Mouse (Mus musculus): ENCODE measurements around the gene Il1rap.

The Il1rap gene

GRCm38 (mm10) chr16:26612499-26613220 lies 31.2 kb downstream of the Il1rap start:
- DNase-seq (ENCODE audit: inconsistent ontology term) = no peak

- peak; percentile 69 for DNase-seq (ENCODE audit: inconsistent ontology term)
Measured at GRCm38 (mm10) chr16:26623141-26623540, 41.6 kb downstream of the Il1rap start.

GRCm38 (mm10) chr16:26626065-26626464 lies 44.6 kb downstream of the Il1rap start:
- DNase-seq (ENCODE audit: inconsistent ontology term) = peak; percentile 87

- no peak for DNase-seq (ENCODE audit: inconsistent ontology term)
Measured at GRCm38 (mm10) chr16:26634800-26635199, 53.3 kb downstream of the Il1rap start.

- DNase-seq (ENCODE audit: inconsistent ontology term) = no peak
Measured at GRCm38 (mm10) chr16:26643077-26643476, 61.6 kb downstream of the Il1rap start.

- no peak for DNase-seq (ENCODE audit: inconsistent ontology term)
Measured at GRCm38 (mm10) chr16:26646066-26646465, 64.6 kb downstream of the Il1rap start.

GRCm38 (mm10) chr16:26647036-26647435 lies 65.5 kb downstream of the Il1rap start:
- DNase-seq (ENCODE audit: inconsistent ontology term) = no peak

- DNase-seq (ENCODE audit: inconsistent ontology term) = peak; percentile 50
Measured at GRCm38 (mm10) chr16:26662722-26663436, 81.4 kb downstream of the Il1rap start.

GRCm38 (mm10) chr16:26666401-26666800 lies 84.9 kb downstream of the Il1rap start:
- no peak for DNase-seq (ENCODE audit: inconsistent ontology term)

GRCm38 (mm10) chr16:26669081-26669480 lies 87.6 kb downstream of the Il1rap start:
- peak; percentile 58 for DNase-seq (ENCODE audit: inconsistent ontology term)

GRCm38 (mm10) chr16:26680381-26680780 lies 98.9 kb downstream of the Il1rap start:
- no peak for DNase-seq (ENCODE audit: inconsistent ontology term)

GRCm38 (mm10) chr16:26689771-26690170 lies 108.3 kb downstream of the Il1rap start:
- DNase-seq (ENCODE audit: inconsistent ontology term) = no peak

GRCm38 (mm10) chr16:26691294-26691693 lies 109.8 kb downstream of the Il1rap start:
- DNase-seq (ENCODE audit: inconsistent ontology term) = no peak

- no peak for DNase-seq (ENCODE audit: inconsistent ontology term)
Measured at GRCm38 (mm10) chr16:26698076-26698475, 116.6 kb downstream of the Il1rap start.

- no peak for DNase-seq (ENCODE audit: inconsistent ontology term)
Measured at GRCm38 (mm10) chr16:26700440-26701103, 119.1 kb downstream of the Il1rap start.

GRCm38 (mm10) chr16:26705658-26706371 lies 124.3 kb downstream of the Il1rap start:
- DNase-seq (ENCODE audit: inconsistent ontology term) = no peak

- DNase-seq (ENCODE audit: inconsistent ontology term) = no peak
Measured at GRCm38 (mm10) chr16:26706503-26706902, 125.0 kb downstream of the Il1rap start.

GRCm38 (mm10) chr16:26710922-26711321 lies 129.4 kb downstream of the Il1rap start:
- no peak for DNase-seq (ENCODE audit: inconsistent ontology term)

- DNase-seq (ENCODE audit: inconsistent ontology term) = peak; percentile 35
Measured at GRCm38 (mm10) chr16:26713538-26714316, 132.2 kb downstream of the Il1rap start.

GRCm38 (mm10) chr16:26722464-26722863 lies 141.0 kb downstream of the Il1rap start:
- DNase-seq (ENCODE audit: inconsistent ontology term) = peak; percentile 53

All from Muller cell, postnatal 12 days (primary cell).